Mouse (Mus musculus) kidney, embryonic 16.5 days (tissue): ENCODE results near the gene Il20. TPM values are rescaled to one million over a fixed set of nuclear protein-coding genes. Genes with fewer than 3 reads are reported as not detected.

Experiments used
- ATAC-seq: fragments of 200-750 bp; cut with Nextera tagmentation; 2 replicates; pipeline ENCODE4 v1.8.0; 2017; ENCODE audit warnings: moderate TSS enrichment; ENCODE audit not compliant: low FRiP score, low TSS enrichment
- H3K27ac ChIP-seq: fragments of 300-500 bp; sonication (generic); 2 replicates; pipeline ENCODE4 v1.5.1; 2014; ENCODE audit warnings: low read length
- H3K27me3 ChIP-seq: fragments of 300-500 bp; sonication (generic); 2 replicates; pipeline ENCODE4 v1.6.1; 2014; ENCODE audit warnings: low read length, control low read depth, mixed read lengths; ENCODE audit not compliant: insufficient read depth
- H3K36me3 ChIP-seq: fragments of 300-500 bp; sonication (generic); 2 replicates; pipeline ENCODE4 v1.6.1; 2014; ENCODE audit warnings: low read length, control low read depth, mixed read lengths; ENCODE audit not compliant: insufficient read depth
- H3K4me1 ChIP-seq: fragments of 300-500 bp; sonication (generic); 2 replicates; pipeline ENCODE4 v1.6.1; 2014; ENCODE audit warnings: low read length, control low read depth, mixed read lengths; ENCODE audit not compliant: insufficient read depth
- H3K4me2 ChIP-seq: fragments of 300-500 bp; sonication (generic); replicated peaks from 2 replicates; pipeline ENCODE4 v1.6.1; 2014; ENCODE audit warnings: low read depth, low read length
- H3K4me3 ChIP-seq: fragments of 300-500 bp; sonication (generic); 2 replicates; pipeline ENCODE4 v1.5.1; 2014; ENCODE audit warnings: mild to moderate bottlenecking, low read length
- H3K9ac ChIP-seq: fragments of 300-500 bp; sonication (generic); replicated peaks from 2 replicates; pipeline ENCODE4 v1.6.1; 2014; ENCODE audit warnings: low read length
- H3K9me3 ChIP-seq: fragments of 300-500 bp; sonication (generic); 2 replicates; pipeline ENCODE4 v1.6.1; 2016; ENCODE audit warnings: low read length, control low read depth
- WGBS: fragments of 180-500 bp; shearing (Covaris S2); extraction: QIAGEN DNeasy Blood & Tissue Kit; methylation state at CpG from one replicate; pipeline ENCODE4 v1.1.7; 2014; 5-methylcytosine and 5-hydroxymethylcytosine counted together
- polyA plus RNA-seq: library from polyadenylated mRNA; unstranded; fragments of >200 nt; fragmentation: Nextera tagmentation; extraction: Ambion mirVana; gene quantifications from 2 replicates; pipeline ENCODE4 v1.2.1, GENCODE M21; 2015

Gene Il20
- not detected in 2 replicates for polyA plus RNA-seq

- Histone ChIP-seq H3K4me3 (no peak within 1 kb of the TSS), H3K36me3 (no peaks in the 10 kb centered on the region), H3K27ac (no peak within 1 kb of the TSS), H3K9me3 (no peaks in the 10 kb centered on the region), H3K27me3 (no peaks in the 10 kb centered on the region), H3K4me1 (no peaks in the 10 kb centered on the region), H3K4me2 (no peak within 1 kb of the TSS), H3K9ac (no peak within 1 kb of the TSS)
- ATAC-seq: no peak
- WGBS: 80% methylated on average over 12 of the region's 12 CpGs
These were observed at the start of gene Il20 for GRCm38 (mm10) chr1:130911401-130912010. Il20 (minus strand) TSS chr1:130911451.

GRCm38 (mm10) chr1:130946920-130947319 is 35.7 kb upstream of the Il20 start:
- Histone ChIP-seq H3K4me3 (no peak overlapping the region), H3K9me3 (no peaks in the 10 kb centered on the region), H3K4me1 (peaks cover 6% of the 10 kb centered on the region), H3K9ac (no peak overlapping the region), H3K27ac (peak overlapping the region; percentile 52; the same call in 1 of the 2 replicates), H3K27me3 (no peaks in the 10 kb centered on the region), H3K4me2 (no peak overlapping the region), H3K36me3 (no peaks in the 10 kb centered on the region)
- ATAC-seq: peak; percentile 42; the same call in 1 of the 2 replicates
- 25% methylated on average over 6 of the region's 6 CpGs for WGBS

- H3K4me1 ChIP-seq: peaks cover 6% of the 10 kb centered on the region
- H3K9ac ChIP-seq: no peak overlapping the region
- no peak for ATAC-seq
- H3K4me2 ChIP-seq: no peak overlapping the region
- H3K27ac ChIP-seq: no peak overlapping the region
- H3K9me3 ChIP-seq: no peaks in the 10 kb centered on the region
- no peaks in the 10 kb centered on the region for H3K27me3 ChIP-seq
- H3K36me3 ChIP-seq: no peaks in the 10 kb centered on the region
- H3K4me3 ChIP-seq: no peak overlapping the region
- 12% methylated on average over 3 of the region's 3 CpGs for WGBS
These were observed 30.6 kb upstream of the Il20 start for GRCm38 (mm10) chr1:130941801-130942200.

- no peaks in the 10 kb centered on the region for H3K27me3 ChIP-seq
- H3K36me3 ChIP-seq: no peaks in the 10 kb centered on the region
- H3K9ac ChIP-seq: no peak within 1 kb of the TSS
- no peak within 1 kb of the TSS for H3K4me3 ChIP-seq
- no peaks in the 10 kb centered on the region for H3K9me3 ChIP-seq
- ATAC-seq: no peak
- WGBS: 64% methylated on average over 4 of the region's 4 CpGs
- no peak within 1 kb of the TSS for H3K4me2 ChIP-seq
- H3K27ac ChIP-seq: no peak within 1 kb of the TSS
- H3K4me1 ChIP-seq: peaks cover 9% of the 10 kb centered on the region
These were observed 28.9 kb upstream of the Il20 start, which contains the start of gene Il19 for GRCm38 (mm10) chr1:130940065-130940687. Il19 (minus strand) TSS chr1:130940115.

- Histone ChIP-seq H3K4me3 (no peak overlapping the region), H3K27me3 (no peaks in the 10 kb centered on the region), H3K9me3 (no peaks in the 10 kb centered on the region), H3K9ac (no peak overlapping the region), H3K4me1 (peaks cover 4% of the 10 kb centered on the region; the same call in 1 of the 2 replicates), H3K27ac (no peak overlapping the region), H3K4me2 (no peak overlapping the region), H3K36me3 (no peaks in the 10 kb centered on the region)
- WGBS: 73% methylated on average over 7 of the region's 7 CpGs
- ATAC-seq: no peak
These were observed 26.9 kb upstream of the Il20 start for GRCm38 (mm10) chr1:130938192-130938591.

- Histone ChIP-seq H3K36me3 (no peaks in the 10 kb centered on the region), H3K4me1 (peaks cover 4% of the 10 kb centered on the region; the same call in 1 of the 2 replicates), H3K27me3 (no peaks in the 10 kb centered on the region), H3K4me2 (no peak overlapping the region), H3K9me3 (no peaks in the 10 kb centered on the region), H3K9ac (no peak overlapping the region), H3K4me3 (no peak overlapping the region), H3K27ac (no peak overlapping the region)
- 71% methylated on average over 4 of the region's 4 CpGs for WGBS
- ATAC-seq: no peak
These were observed 25.9 kb upstream of the Il20 start for GRCm38 (mm10) chr1:130937170-130937569.

- 33% methylated on average over 6 of the region's 6 CpGs for WGBS
These were observed 25.1 kb upstream of the Il20 start for GRCm38 (mm10) chr1:130936351-130936750.

GRCm38 (mm10) chr1:130926484-130926883 is 15.2 kb upstream of the Il20 start:
- no peak overlapping the region for H3K4me3 ChIP-seq
- no peak overlapping the region for H3K27ac ChIP-seq
- H3K9me3 ChIP-seq: no peaks in the 10 kb centered on the region
- no peak for ATAC-seq
- no peak overlapping the region for H3K4me2 ChIP-seq
- no peaks in the 10 kb centered on the region for H3K27me3 ChIP-seq
- no peak overlapping the region for H3K9ac ChIP-seq
- H3K36me3 ChIP-seq: no peaks in the 10 kb centered on the region
- no peaks in the 10 kb centered on the region for H3K4me1 ChIP-seq

More at GRCm38 (mm10) chr1:130936351-130936750, 25.1 kb upstream of the Il20 start:
- no peaks in the 10 kb centered on the region for H3K36me3 ChIP-seq
- H3K27ac ChIP-seq: no peak overlapping the region
- peak; percentile 46; the same call in 1 of the 2 replicates for ATAC-seq
- no peak overlapping the region for H3K4me2 ChIP-seq
- H3K27me3 ChIP-seq: no peaks in the 10 kb centered on the region
- H3K9me3 ChIP-seq: no peaks in the 10 kb centered on the region
- peaks cover 4% of the 10 kb centered on the region; the same call in 1 of the 2 replicates for H3K4me1 ChIP-seq
- H3K9ac ChIP-seq: no peak overlapping the region
- no peak overlapping the region for H3K4me3 ChIP-seq

GRCm38 (mm10) chr1:130918323-130918980 is 7.2 kb upstream of the Il20 start:
- ATAC-seq: no peak
- 16% methylated on average over 1 of the region's 1 CpGs for WGBS
- Histone ChIP-seq H3K4me2 (no peak overlapping the region), H3K27ac (no peak overlapping the region), H3K27me3 (no peaks in the 10 kb centered on the region), H3K9ac (no peak overlapping the region), H3K4me1 (no peaks in the 10 kb centered on the region), H3K36me3 (no peaks in the 10 kb centered on the region), H3K9me3 (no peaks in the 10 kb centered on the region), H3K4me3 (no peak overlapping the region)

- no peak overlapping the region for H3K9ac ChIP-seq
- WGBS: 79% methylated on average over 7 of the region's 7 CpGs
- no peak overlapping the region for H3K4me3 ChIP-seq
- ATAC-seq: no peak
- no peak overlapping the region for H3K27ac ChIP-seq
- no peaks in the 10 kb centered on the region for H3K36me3 ChIP-seq
- H3K9me3 ChIP-seq: no peaks in the 10 kb centered on the region
- H3K4me1 ChIP-seq: no peaks in the 10 kb centered on the region
- H3K27me3 ChIP-seq: no peaks in the 10 kb centered on the region
- no peak overlapping the region for H3K4me2 ChIP-seq
These were observed 8.7 kb downstream of the Il20 start for GRCm38 (mm10) chr1:130902505-130902904.
